Mouse (Mus musculus) liver, embryonic 11.5 days (tissue): ENCODE results near the gene Prkar1a. TPM values are rescaled to one million over a fixed set of nuclear protein-coding genes. Genes with fewer than 3 reads are reported as not detected.

Source experiments
- ATAC-seq: fragments of 200-750 bp; cut with Nextera tagmentation; replicated peaks from 2 replicates; pipeline ENCODE4 v1.8.0; 2017; ENCODE audit warnings: moderate number of reproducible peaks, mild to moderate bottlenecking, moderate TSS enrichment, moderate library complexity; ENCODE audit not compliant: low FRiP score
- DNase-seq: peaks from one replicate; pipeline ENCODE4 v3.0.0-alpha.2; 2017; ENCODE audit warnings: low spot score
- H3K27ac ChIP-seq: fragments of 300-500 bp; sonication (generic); 2 replicates; pipeline ENCODE4 v1.5.1; 2014; ENCODE audit warnings: mild to moderate bottlenecking, low read depth, low read length, control low read depth
- H3K27me3 ChIP-seq: fragments of 300-500 bp; sonication (generic); replicated peaks from 2 replicates; pipeline ENCODE4 v1.6.1; 2014; ENCODE audit warnings: low read length, mixed read lengths; ENCODE audit not compliant: control insufficient read depth, insufficient read depth
- H3K36me3 ChIP-seq: fragments of 300-500 bp; sonication (generic); 2 replicates; pipeline ENCODE4 v1.6.1; 2014; ENCODE audit warnings: mild to moderate bottlenecking, low read length, moderate library complexity, mixed read lengths; ENCODE audit not compliant: control insufficient read depth, insufficient read depth
- H3K4me1 ChIP-seq: fragments of 300-500 bp; sonication (generic); replicated peaks from 2 replicates; pipeline ENCODE4 v1.6.1; 2014; ENCODE audit warnings: low read length, mixed read lengths; ENCODE audit not compliant: control insufficient read depth, insufficient read depth
- H3K4me2 ChIP-seq: fragments of 300-500 bp; sonication (generic); 2 replicates; pipeline ENCODE4 v1.6.1; 2014; ENCODE audit warnings: mild to moderate bottlenecking, control low read depth, moderate library complexity
- H3K4me3 ChIP-seq: fragments of 300-500 bp; sonication (generic); 2 replicates; pipeline ENCODE4 v1.5.1; 2014; ENCODE audit warnings: low read depth, low read length, control low read depth
- H3K9ac ChIP-seq: fragments of 300-500 bp; sonication (generic); 2 replicates; pipeline ENCODE4 v1.6.1; 2014; ENCODE audit warnings: low read depth, low read length, control low read depth
- H3K9me3 ChIP-seq: fragments of 300-500 bp; sonication (generic); 2 replicates; pipeline ENCODE4 v1.6.1; 2016; ENCODE audit warnings: low read length, inconsistent platforms, mixed read lengths; ENCODE audit not compliant: control insufficient read depth
- WGBS: fragments of 180-500 bp; shearing (Covaris S2); extraction: QIAGEN DNeasy Blood & Tissue Kit; methylation state at CpG from one replicate; pipeline ENCODE4 v1.1.7; 2014; 5-methylcytosine and 5-hydroxymethylcytosine counted together
- polyA plus RNA-seq: library from polyadenylated mRNA; unstranded; fragments of >200 nt; fragmentation: Nextera tagmentation; extraction: Ambion mirVana; gene quantifications from 2 replicates; pipeline ENCODE4 v1.2.1, GENCODE M21; 2014

Gene Prkar1a
- polyA plus RNA-seq, 1 experiment from 2014 or later, result 261 TPM

DNA sequence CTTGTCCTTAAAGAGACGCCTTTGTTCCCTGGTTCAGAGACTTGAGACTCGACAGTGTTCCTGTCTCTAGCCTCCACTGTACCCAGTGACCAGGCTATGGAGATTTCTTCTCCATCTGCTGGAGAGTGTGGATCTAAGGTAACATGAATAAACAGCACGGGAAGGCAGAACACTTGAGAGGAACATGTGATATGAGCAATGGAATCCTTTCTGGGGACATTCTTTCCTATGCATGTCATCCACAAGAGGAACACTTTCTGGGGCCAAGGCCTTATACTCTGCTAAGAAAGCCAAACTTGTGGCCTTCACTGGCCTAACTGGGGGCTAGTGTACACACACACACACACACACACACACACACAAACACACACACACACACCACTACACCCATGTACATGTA, 32.4 kb downstream of the Prkar1a start:
- H3K4me3 ChIP-seq, result no peak overlapping the region
- H3K4me2 ChIP-seq, result no peak overlapping the region
- no peaks in the 10 kb centered on the region for H3K9me3 ChIP-seq
- no peaks in the 10 kb centered on the region for H3K36me3 ChIP-seq
- 76% methylated on average over 3 of the region's 3 CpGs for WGBS
- H3K9ac ChIP-seq, result no peak overlapping the region
- no peak for DNase-seq
- no peak for ATAC-seq
- no peak overlapping the region for H3K27ac ChIP-seq
- H3K27me3 ChIP-seq, result no peaks in the 10 kb centered on the region
- no peaks in the 10 kb centered on the region for H3K4me1 ChIP-seq

GRCm38 (mm10) chr11:109682221-109682620, 33.0 kb downstream of the Prkar1a start:
- ATAC-seq (no peak), DNase-seq (no peak)
- Histone ChIP-seq H3K4me1 (no peaks in the 10 kb centered on the region), H3K9ac (no peak overlapping the region), H3K27me3 (no peaks in the 10 kb centered on the region), H3K9me3 (no peaks in the 10 kb centered on the region), H3K4me3 (no peak overlapping the region), H3K36me3 (no peaks in the 10 kb centered on the region), H3K4me2 (no peak overlapping the region), H3K27ac (no peak overlapping the region)
- 84% methylated on average over 6 of the region's 6 CpGs for WGBS

GRCm38 (mm10) chr11:109689539-109689938, 40.3 kb downstream of the Prkar1a start:
- no peak overlapping the region for H3K27ac ChIP-seq
- H3K9me3 ChIP-seq, result no peaks in the 10 kb centered on the region
- H3K9ac ChIP-seq, result no peak overlapping the region
- H3K4me3 ChIP-seq, result no peak overlapping the region
- no peak for ATAC-seq
- H3K4me1 ChIP-seq, result no peaks in the 10 kb centered on the region
- WGBS, result 84% methylated on average over 4 of the region's 4 CpGs
- H3K27me3 ChIP-seq, result no peaks in the 10 kb centered on the region
- DNase-seq, result no peak
- H3K36me3 ChIP-seq, result no peaks in the 10 kb centered on the region
- H3K4me2 ChIP-seq, result no peak overlapping the region

- Histone ChIP-seq H3K4me1 (no peaks in the 10 kb centered on the region), H3K36me3 (no peaks in the 10 kb centered on the region), H3K9me3 (no peaks in the 10 kb centered on the region), H3K4me2 (no peak overlapping the region), H3K4me3 (no peak overlapping the region), H3K27me3 (no peaks in the 10 kb centered on the region), H3K9ac (no peak overlapping the region), H3K27ac (no peak overlapping the region)
- ATAC-seq, result no peak
- whole genome bisulfite sequencing, result 51% methylated on average over 3 of the region's 3 CpGs
- DNase-seq, result no peak
These were observed 43.5 kb downstream of the Prkar1a start for GRCm38 (mm10) chr11:109692737-109693136.

DNA sequence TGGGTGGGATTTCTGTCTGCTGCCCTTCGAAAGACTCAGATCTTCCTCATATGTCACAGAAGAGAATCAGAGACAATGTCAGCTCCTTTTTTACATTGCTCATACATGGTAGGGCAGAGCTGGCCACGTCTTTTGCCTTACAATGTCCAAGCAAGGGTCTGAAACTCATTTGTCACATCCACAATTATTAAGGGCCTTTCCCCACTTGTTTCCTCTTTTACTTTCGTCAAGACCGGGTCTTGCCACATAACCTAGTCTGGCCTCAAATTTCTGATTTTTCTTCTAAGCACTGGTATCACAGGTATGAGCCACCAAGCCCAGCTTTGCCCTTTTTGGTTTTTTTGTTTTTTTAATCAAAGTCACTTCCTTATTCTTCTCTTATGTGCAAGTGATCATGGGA, 47.3 kb downstream of the Prkar1a start:
- Histone ChIP-seq H3K27ac (no peak overlapping the region), H3K9me3 (peaks cover 2% of the 10 kb centered on the region; the same call in 1 of the 2 replicates), H3K9ac (no peak overlapping the region), H3K36me3 (no peaks in the 10 kb centered on the region), H3K4me3 (no peak overlapping the region), H3K27me3 (no peaks in the 10 kb centered on the region), H3K4me1 (no peaks in the 10 kb centered on the region; the same call in 1 of the 2 replicates), H3K4me2 (no peak overlapping the region)
- no peak for DNase-seq
- 78% methylated on average over 4 of the region's 4 CpGs for WGBS
- ATAC-seq, result no peak

GRCm38 (mm10) chr11:109697089-109697643, 48.0 kb downstream of the Prkar1a start:
- Histone ChIP-seq H3K9me3 (peaks cover 2% of the 10 kb centered on the region; the same call in 1 of the 2 replicates), H3K27me3 (no peaks in the 10 kb centered on the region), H3K4me3 (no peak overlapping the region), H3K4me2 (no peak overlapping the region), H3K4me1 (no peaks in the 10 kb centered on the region; the same call in 1 of the 2 replicates), H3K9ac (no peak overlapping the region), H3K27ac (no peak overlapping the region), H3K36me3 (no peaks in the 10 kb centered on the region)
- WGBS, result 75% methylated on average over 5 of the region's 5 CpGs
- DNase-seq (no peak), ATAC-seq (no peak; the same call in 1 of the 2 replicates)

- DNase-seq, result no peak
- WGBS, result 82% methylated on average over 10 of the region's 10 CpGs
- Histone ChIP-seq H3K9ac (no peak overlapping the region), H3K4me1 (no peaks in the 10 kb centered on the region; the same call in 1 of the 2 replicates), H3K36me3 (no peaks in the 10 kb centered on the region), H3K9me3 (peaks cover 2% of the 10 kb centered on the region; the same call in 1 of the 2 replicates), H3K27me3 (no peaks in the 10 kb centered on the region), H3K27ac (no peak overlapping the region), H3K4me3 (no peak overlapping the region), H3K4me2 (no peak overlapping the region)
- ATAC-seq, result no peak
These were observed 49.5 kb downstream of the Prkar1a start for GRCm38 (mm10) chr11:109698740-109699139.

DNA sequence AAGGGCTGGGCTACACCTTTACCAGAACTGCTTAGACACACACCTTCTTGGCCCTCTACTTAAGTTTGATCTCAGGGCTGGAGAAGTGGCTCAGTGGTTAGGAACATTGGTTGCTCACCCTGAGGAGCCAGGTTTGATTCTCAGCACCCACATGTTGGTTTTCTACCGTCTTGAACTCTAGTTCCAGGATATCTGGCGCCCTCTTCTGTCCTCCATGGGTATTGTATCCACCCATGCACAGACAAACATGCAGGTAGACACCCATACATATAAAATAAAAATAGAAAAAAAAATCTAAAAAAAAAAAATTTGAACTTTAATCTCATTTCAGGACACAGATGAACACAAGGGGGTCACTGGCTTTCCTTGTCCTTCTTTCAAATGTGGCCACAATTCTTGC, 50.6 kb downstream of the Prkar1a start:
- H3K27ac ChIP-seq, result no peak overlapping the region
- no peak overlapping the region for H3K4me3 ChIP-seq
- no peaks in the 10 kb centered on the region for H3K27me3 ChIP-seq
- no peaks in the 10 kb centered on the region; the same call in 1 of the 2 replicates for H3K4me1 ChIP-seq
- DNase-seq (no peak), ATAC-seq (no peak)
- H3K9ac ChIP-seq, result no peak overlapping the region
- H3K4me2 ChIP-seq, result no peak overlapping the region
- H3K9me3 ChIP-seq, result peaks cover 2% of the 10 kb centered on the region; the same call in 1 of the 2 replicates
- no peaks in the 10 kb centered on the region for H3K36me3 ChIP-seq
- 53% methylated on average over 2 of the region's 2 CpGs for WGBS

GRCm38 (mm10) chr11:109700761-109701160, 51.6 kb downstream of the Prkar1a start:
- Histone ChIP-seq H3K4me3 (no peak overlapping the region), H3K27me3 (no peaks in the 10 kb centered on the region), H3K4me2 (no peak overlapping the region), H3K9ac (no peak overlapping the region), H3K36me3 (no peaks in the 10 kb centered on the region), H3K27ac (no peak overlapping the region), H3K4me1 (no peaks in the 10 kb centered on the region; the same call in 1 of the 2 replicates), H3K9me3 (peaks cover 2% of the 10 kb centered on the region; the same call in 1 of the 2 replicates)
- DNase-seq (no peak), ATAC-seq (no peak)
- WGBS, result 64% methylated on average over 6 of the region's 6 CpGs
